Mouse (Mus musculus) forebrain, embryonic 16.5 days (tissue): ENCODE measurements around the gene Prl7a2. TPM values are rescaled to one million over a fixed set of nuclear protein-coding genes. Genes with fewer than 3 reads are reported as not detected.

Experiments
- ATAC-seq: fragments of 200-750 bp; cut with Nextera tagmentation; 2 replicates; pipeline ENCODE4 v1.8.0; 2017; ENCODE audit warnings: mild to moderate bottlenecking, moderate library complexity
- H3K27ac ChIP-seq: fragments of 300-500 bp; sonication (generic); 2 replicates; pipeline ENCODE4 v1.5.1; 2014; ENCODE audit warnings: low read length, control low read depth
- H3K27me3 ChIP-seq: fragments of 300-500 bp; sonication (generic); replicated peaks from 2 replicates; pipeline ENCODE4 v1.6.1; 2014; ENCODE audit warnings: low read length; ENCODE audit not compliant: control insufficient read depth, insufficient read depth
- H3K36me3 ChIP-seq: fragments of 300-500 bp; sonication (generic); 2 replicates; pipeline ENCODE4 v1.6.1; 2014; ENCODE audit not compliant: control insufficient read depth, insufficient read depth
- H3K4me1 ChIP-seq: fragments of 300-500 bp; sonication (generic); replicated peaks from 2 replicates; pipeline ENCODE4 v1.6.1; 2014; ENCODE audit warnings: low read length; ENCODE audit not compliant: control insufficient read depth, insufficient read depth
- H3K4me2 ChIP-seq: fragments of 300-500 bp; sonication (generic); 2 replicates; pipeline ENCODE4 v1.6.1; 2014; ENCODE audit warnings: mild to moderate bottlenecking, low read length, control low read depth
- H3K4me3 ChIP-seq: fragments of 300-500 bp; sonication (generic); replicated peaks from 2 replicates; pipeline ENCODE4 v1.5.1; 2014; ENCODE audit warnings: mild to moderate bottlenecking, low read length, control low read depth
- H3K9ac ChIP-seq: fragments of 300-500 bp; sonication (generic); replicated peaks from 2 replicates; pipeline ENCODE4 v1.6.1; 2014; ENCODE audit warnings: low read depth, low read length, control low read depth
- H3K9me3 ChIP-seq: fragments of 300-500 bp; sonication (generic); 2 replicates; pipeline ENCODE4 v1.6.1; 2016; ENCODE audit warnings: low read length; ENCODE audit not compliant: control insufficient read depth
- whole genome bisulfite sequencing: fragments of 180-500 bp; shearing (Covaris S2); extraction: QIAGEN DNeasy Blood & Tissue Kit; methylation state at CpG from one replicate; pipeline ENCODE4 v1.1.7; 2014; 5-methylcytosine and 5-hydroxymethylcytosine counted together
- polyA plus RNA-seq: library from polyadenylated mRNA; unstranded; fragments of >200 nt; fragmentation: Nextera tagmentation; extraction: Ambion mirVana; gene quantifications from 2 replicates; pipeline ENCODE4 v1.2.1, GENCODE M21; 2015

Gene Prl7a2
- not detected in 2 replicates for polyA plus RNA-seq

GRCm38 (mm10) chr13:27667936-27668335, at the start of gene Prl7a2:
TSS of gene Prl7a2 (minus strand) at chr13:27668036.
- H3K4me1 ChIP-seq: no peaks in the 10 kb centered on the region
- no peak within 1 kb of the TSS for H3K27ac ChIP-seq
- no peak within 1 kb of the TSS for H3K4me2 ChIP-seq
- H3K9me3 ChIP-seq: no peaks in the 10 kb centered on the region
- H3K4me3 ChIP-seq: no peak within 1 kb of the TSS
- no peaks in the 10 kb centered on the region for H3K36me3 ChIP-seq
- no peak for ATAC-seq
- no peak within 1 kb of the TSS for H3K9ac ChIP-seq
- no peaks in the 10 kb centered on the region for H3K27me3 ChIP-seq
- WGBS: 91% methylated on average over 4 of the region's 4 CpGs

- no peaks in the 10 kb centered on the region for H3K36me3 ChIP-seq
- no peak for ATAC-seq
- 91% methylated on average over 5 of the region's 5 CpGs for WGBS
- no peak within 1 kb of the TSS for H3K4me3 ChIP-seq
- no peak within 1 kb of the TSS for H3K4me2 ChIP-seq
- H3K4me1 ChIP-seq: no peaks in the 10 kb centered on the region
- H3K9me3 ChIP-seq: no peaks in the 10 kb centered on the region
- no peak within 1 kb of the TSS for H3K9ac ChIP-seq
- H3K27me3 ChIP-seq: no peaks in the 10 kb centered on the region
- H3K27ac ChIP-seq: no peak within 1 kb of the TSS
These were observed 48.8 kb upstream of the Prl7a2 start, which contains the start of gene Prl7d1 for GRCm38 (mm10) chr13:27716636-27717035. TSS of gene Prl7d1 (minus strand) at chr13:27716736.

GRCm38 (mm10) chr13:27706521-27706920, 38.7 kb upstream of the Prl7a2 start:
- Histone ChIP-seq H3K27ac (no peak overlapping the region), H3K36me3 (no peaks in the 10 kb centered on the region), H3K4me2 (no peak overlapping the region), H3K9ac (no peak overlapping the region), H3K4me3 (no peak overlapping the region), H3K9me3 (no peaks in the 10 kb centered on the region), H3K27me3 (no peaks in the 10 kb centered on the region), H3K4me1 (no peaks in the 10 kb centered on the region)
- 85% methylated on average over 2 of the region's 2 CpGs for WGBS
- no peak for ATAC-seq

- no peaks in the 10 kb centered on the region for H3K9me3 ChIP-seq
- H3K27ac ChIP-seq: no peak overlapping the region
- ATAC-seq: no peak
- H3K9ac ChIP-seq: no peak overlapping the region
- no peaks in the 10 kb centered on the region for H3K27me3 ChIP-seq
- no peaks in the 10 kb centered on the region for H3K36me3 ChIP-seq
- 75% methylated on average over 2 of the region's 2 CpGs for WGBS
- H3K4me3 ChIP-seq: no peak overlapping the region
- no peaks in the 10 kb centered on the region for H3K4me1 ChIP-seq
- H3K4me2 ChIP-seq: no peak overlapping the region
These were observed 7.1 kb downstream of the Prl7a2 start for GRCm38 (mm10) chr13:27660747-27661146.

- Histone ChIP-seq H3K9me3 (no peaks in the 10 kb centered on the region), H3K36me3 (no peaks in the 10 kb centered on the region), H3K4me1 (no peaks in the 10 kb centered on the region), H3K27me3 (no peaks in the 10 kb centered on the region), H3K4me2 (no peak within 1 kb of the TSS), H3K4me3 (no peak within 1 kb of the TSS), H3K27ac (no peak within 1 kb of the TSS), H3K9ac (no peak within 1 kb of the TSS)
- 98% methylated on average over 3 of the region's 3 CpGs for WGBS
- no peak for ATAC-seq
These were observed 25.4 kb downstream of the Prl7a2 start, which contains the start of gene Prl7a1 for GRCm38 (mm10) chr13:27642393-27642792. TSS of gene Prl7a1 (minus strand) at chr13:27642493.

- Histone ChIP-seq H3K4me2 (no peak within 1 kb of the TSS), H3K9ac (no peak within 1 kb of the TSS), H3K36me3 (no peaks in the 10 kb centered on the region), H3K4me3 (no peak within 1 kb of the TSS), H3K9me3 (no peaks in the 10 kb centered on the region), H3K27ac (no peak within 1 kb of the TSS), H3K27me3 (no peaks in the 10 kb centered on the region), H3K4me1 (no peaks in the 10 kb centered on the region)
- WGBS: 81% methylated on average over 4 of the region's 4 CpGs
- no peak for ATAC-seq
These were observed 57.4 kb downstream of the Prl7a2 start, which contains the start of gene Prl7b1 for GRCm38 (mm10) chr13:27610482-27610881. TSS of gene Prl7b1 (minus strand) at chr13:27610582.

Other genes with a start within 250 kb of the Prl7a2 start
- not detected in 2 replicates for gene Prl8a6, start 229.3 kb downstream of the Prl7a2 start, polyA plus RNA-seq
- gene Prl8a8, start 154.8 kb downstream of the Prl7a2 start, polyA plus RNA-seq: not detected in 2 replicates
- not detected in 2 replicates for gene Prl8a9, start 103.4 kb downstream of the Prl7a2 start, polyA plus RNA-seq
- gene Prl8a1, start 85.9 kb downstream of the Prl7a2 start, polyA plus RNA-seq: not detected in 2 replicates
- gene Prl7b1, start 57.5 kb downstream of the Prl7a2 start, polyA plus RNA-seq: not detected in 2 replicates
- gene Prl7a1, start 25.5 kb downstream of the Prl7a2 start, polyA plus RNA-seq: not detected in 2 replicates
- not detected in 2 replicates for gene Prl7d1, start 48.7 kb upstream of the Prl7a2 start, polyA plus RNA-seq
- not detected in 2 replicates for gene Prl7c1, start 112.8 kb upstream of the Prl7a2 start, polyA plus RNA-seq
- gene Prl2a1, start 133.6 kb upstream of the Prl7a2 start, polyA plus RNA-seq: not detected in 2 replicates
- gene Prl2c1, start 181.3 kb upstream of the Prl7a2 start, polyA plus RNA-seq: not detected in 2 replicates